Mouse (Mus musculus): Measurements from ENCODE around the gene Grsf1.
A peak's percentile ranks its signal among the peaks of the same experiment; 100 is the strongest.

The Grsf1 gene

DNA sequence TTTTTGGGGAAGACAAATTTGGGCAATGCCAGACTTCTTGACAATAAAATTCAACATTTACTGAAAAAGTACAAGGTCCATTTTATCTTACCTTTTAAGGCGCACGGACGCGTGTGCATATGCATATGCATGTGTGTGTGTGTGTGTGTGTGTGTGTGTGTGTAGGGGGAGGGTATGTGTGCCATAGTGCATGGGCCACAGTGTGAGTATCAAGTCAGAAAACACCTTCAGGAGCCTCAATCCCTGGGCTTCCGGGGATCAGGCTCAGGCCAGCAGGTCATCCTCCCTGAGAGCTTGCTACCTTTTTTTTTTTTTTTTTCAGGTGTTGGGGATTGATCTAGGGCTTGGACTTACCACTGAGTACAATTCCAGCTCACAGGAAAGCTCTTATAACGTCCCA lies 36.4 kb upstream of the Grsf1 start:
- no peaks in the 10 kb centered on the region for H3K36me3 ChIP-seq (ENCODE audit: insufficient read depth, low read length)
- H3K9me3 ChIP-seq (ENCODE audit: low read length) = peaks cover 13% of the 10 kb centered on the region; the same call in 1 of the 2 replicates
- no peaks in the 10 kb centered on the region for H3K27me3 ChIP-seq (ENCODE audit: insufficient read depth, low read length)
- TF ChIP-seq NANOG (IDR thresholded peaks at IDR 0.05; ENCODE audit: borderline replicate concordance, low read length) = no peak
- TF ChIP-seq CTCF (conservative IDR thresholded peaks at IDR 0.05; ENCODE audit: low read length) = no peak
- no peak for TF ChIP-seq POU5F1 (IDR thresholded peaks at IDR 0.05; ENCODE audit: borderline replicate concordance, low read length)
- H3K4me3 ChIP-seq (replicated peaks; ENCODE audit: low read length) = peak overlapping the region; percentile 24; the same call in 1 of the 2 replicates
- H3K4me1 ChIP-seq (replicated peaks; ENCODE audit: low read depth, low read length) = peaks cover 30% of the 10 kb centered on the region

DNA sequence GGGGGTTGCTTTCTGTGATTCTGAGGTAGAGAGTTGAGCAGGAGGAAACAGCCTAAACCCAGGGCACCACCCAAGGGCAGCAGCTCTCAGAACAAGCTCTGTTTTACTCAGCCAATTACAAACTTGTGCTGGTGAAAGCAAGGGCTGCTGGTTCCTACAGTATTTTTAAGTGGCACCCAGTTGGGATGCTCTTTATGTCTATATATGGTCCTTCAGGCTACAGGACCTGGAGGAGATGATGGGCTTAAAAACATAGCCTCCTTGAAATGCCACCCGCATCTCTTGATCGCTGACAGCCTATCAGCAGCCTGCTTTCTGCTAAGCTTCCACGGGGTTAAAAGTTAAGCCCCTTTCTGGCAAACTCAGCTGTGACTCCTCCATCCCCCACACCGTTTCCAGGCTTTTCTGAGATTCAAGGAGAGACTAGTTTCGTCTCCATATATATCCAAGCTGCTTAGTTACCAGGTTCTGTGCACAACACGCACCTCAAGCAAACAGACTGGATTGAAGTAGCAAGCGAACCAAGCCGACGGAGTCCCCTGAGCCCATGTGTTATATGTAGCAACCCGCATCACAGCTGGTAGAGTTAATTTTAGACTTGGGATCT lies 35.8 kb upstream of the Grsf1 start:
- H3K36me3 ChIP-seq (ENCODE audit: insufficient read depth, low read length) = no peaks in the 10 kb centered on the region
- peak overlapping the region; percentile 24; the same call in 1 of the 2 replicates for H3K4me3 ChIP-seq (replicated peaks; ENCODE audit: low read length)
- H3K9me3 ChIP-seq (ENCODE audit: low read length) = peaks cover 13% of the 10 kb centered on the region; the same call in 1 of the 2 replicates
- H3K27me3 ChIP-seq (ENCODE audit: insufficient read depth, low read length) = no peaks in the 10 kb centered on the region
- TF ChIP-seq CTCF (conservative IDR thresholded peaks at IDR 0.05; ENCODE audit: low read length) (no peak), NANOG (IDR thresholded peaks at IDR 0.05; ENCODE audit: borderline replicate concordance, low read length) (no peak), POU5F1 (IDR thresholded peaks at IDR 0.05; ENCODE audit: borderline replicate concordance, low read length) (no peak)
- peaks cover 30% of the 10 kb centered on the region for H3K4me1 ChIP-seq (replicated peaks; ENCODE audit: low read depth, low read length)

DNA sequence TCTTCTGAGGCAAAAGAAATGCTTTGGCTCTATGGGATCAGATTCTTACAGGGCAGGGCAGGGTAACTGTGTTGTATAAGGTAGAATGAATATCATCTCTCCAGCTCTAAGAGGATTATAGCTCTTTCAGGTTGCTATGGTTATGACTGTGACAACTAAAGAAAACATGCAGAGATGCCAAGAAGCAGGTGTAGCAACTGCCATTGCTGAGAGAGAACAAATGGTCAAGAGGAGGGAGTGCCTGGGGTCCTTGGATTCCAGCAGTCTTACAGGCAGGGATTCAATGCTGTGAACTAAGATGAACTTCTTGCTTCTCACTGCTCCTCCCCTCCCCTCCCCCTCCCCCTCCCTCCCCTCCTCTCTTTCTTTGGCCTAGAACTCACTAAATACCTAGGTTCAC lies 35.2 kb upstream of the Grsf1 start:
- H3K9me3 ChIP-seq (ENCODE audit: low read length) = peaks cover 13% of the 10 kb centered on the region; the same call in 1 of the 2 replicates
- no peak for TF ChIP-seq CTCF (conservative IDR thresholded peaks at IDR 0.05; ENCODE audit: low read length)
- TF ChIP-seq POU5F1 (IDR thresholded peaks at IDR 0.05; ENCODE audit: borderline replicate concordance, low read length) = no peak
- no peak for TF ChIP-seq NANOG (IDR thresholded peaks at IDR 0.05; ENCODE audit: borderline replicate concordance, low read length)
- H3K4me1 ChIP-seq (replicated peaks; ENCODE audit: low read depth, low read length) = peaks cover 30% of the 10 kb centered on the region
- no peak overlapping the region; the same call in 1 of the 2 replicates for H3K4me3 ChIP-seq (replicated peaks; ENCODE audit: low read length)
- no peaks in the 10 kb centered on the region for H3K27me3 ChIP-seq (ENCODE audit: insufficient read depth, low read length)
- H3K36me3 ChIP-seq (ENCODE audit: insufficient read depth, low read length) = no peaks in the 10 kb centered on the region

GRCm38 (mm10) chr5:88703551-88703950 lies 27.6 kb upstream of the Grsf1 start:
- no peaks in the 10 kb centered on the region for H3K27me3 ChIP-seq (ENCODE audit: insufficient read depth, low read length)
- no peaks in the 10 kb centered on the region for H3K36me3 ChIP-seq (ENCODE audit: insufficient read depth, low read length)
- peaks cover 16% of the 10 kb centered on the region; the same call in 1 of the 2 replicates for H3K9me3 ChIP-seq (ENCODE audit: low read length)
- H3K4me3 ChIP-seq (replicated peaks; ENCODE audit: low read length) = no peak overlapping the region
- no peaks in the 10 kb centered on the region for H3K4me1 ChIP-seq (replicated peaks; ENCODE audit: low read depth, low read length)
- TF ChIP-seq POU5F1 (IDR thresholded peaks at IDR 0.05; ENCODE audit: borderline replicate concordance, low read length) (no peak), NANOG (IDR thresholded peaks at IDR 0.05; ENCODE audit: borderline replicate concordance, low read length) (no peak), CTCF (conservative IDR thresholded peaks at IDR 0.05; ENCODE audit: low read length) (no peak)

GRCm38 (mm10) chr5:88702041-88702440 lies 26.1 kb upstream of the Grsf1 start:
- H3K4me1 ChIP-seq (replicated peaks; ENCODE audit: low read depth, low read length) = no peaks in the 10 kb centered on the region
- no peak for TF ChIP-seq POU5F1 (IDR thresholded peaks at IDR 0.05; ENCODE audit: borderline replicate concordance, low read length)
- TF ChIP-seq NANOG (IDR thresholded peaks at IDR 0.05; ENCODE audit: borderline replicate concordance, low read length) = no peak
- TF ChIP-seq CTCF (conservative IDR thresholded peaks at IDR 0.05; ENCODE audit: low read length) = no peak
- H3K27me3 ChIP-seq (ENCODE audit: insufficient read depth, low read length) = no peaks in the 10 kb centered on the region
- H3K4me3 ChIP-seq (replicated peaks; ENCODE audit: low read length) = no peak overlapping the region
- no peaks in the 10 kb centered on the region for H3K36me3 ChIP-seq (ENCODE audit: insufficient read depth, low read length)
- peaks cover 7% of the 10 kb centered on the region; the same call in 1 of the 2 replicates for H3K9me3 ChIP-seq (ENCODE audit: low read length)

- H3K36me3 ChIP-seq (ENCODE audit: insufficient read depth, low read length) = no peaks in the 10 kb centered on the region
- H3K9me3 ChIP-seq (ENCODE audit: low read length) = no peaks in the 10 kb centered on the region
- TF ChIP-seq CTCF (conservative IDR thresholded peaks at IDR 0.05; ENCODE audit: low read length) = no peak
- H3K4me3 ChIP-seq (replicated peaks; ENCODE audit: low read length) = no peak overlapping the region
- no peaks in the 10 kb centered on the region for H3K4me1 ChIP-seq (replicated peaks; ENCODE audit: low read depth, low read length)
- H3K27me3 ChIP-seq (ENCODE audit: insufficient read depth, low read length) = no peaks in the 10 kb centered on the region
Measured at GRCm38 (mm10) chr5:88699251-88699913, 23.4 kb upstream of the Grsf1 start.

- no peak for TF ChIP-seq POU5F1 (IDR thresholded peaks at IDR 0.05; ENCODE audit: borderline replicate concordance, low read length)
- no peak for TF ChIP-seq NANOG (IDR thresholded peaks at IDR 0.05; ENCODE audit: borderline replicate concordance, low read length)
- TF ChIP-seq CTCF (conservative IDR thresholded peaks at IDR 0.05; ENCODE audit: low read length) = no peak
- Histone ChIP-seq H3K9me3 (ENCODE audit: low read length) (no peaks in the 10 kb centered on the region), H3K4me3 (replicated peaks; ENCODE audit: low read length) (no peak overlapping the region), H3K36me3 (ENCODE audit: insufficient read depth, low read length) (no peaks in the 10 kb centered on the region), H3K4me1 (replicated peaks; ENCODE audit: low read depth, low read length) (no peaks in the 10 kb centered on the region), H3K27me3 (ENCODE audit: insufficient read depth, low read length) (no peaks in the 10 kb centered on the region)
Measured at GRCm38 (mm10) chr5:88697291-88697690, 21.3 kb upstream of the Grsf1 start.

DNA sequence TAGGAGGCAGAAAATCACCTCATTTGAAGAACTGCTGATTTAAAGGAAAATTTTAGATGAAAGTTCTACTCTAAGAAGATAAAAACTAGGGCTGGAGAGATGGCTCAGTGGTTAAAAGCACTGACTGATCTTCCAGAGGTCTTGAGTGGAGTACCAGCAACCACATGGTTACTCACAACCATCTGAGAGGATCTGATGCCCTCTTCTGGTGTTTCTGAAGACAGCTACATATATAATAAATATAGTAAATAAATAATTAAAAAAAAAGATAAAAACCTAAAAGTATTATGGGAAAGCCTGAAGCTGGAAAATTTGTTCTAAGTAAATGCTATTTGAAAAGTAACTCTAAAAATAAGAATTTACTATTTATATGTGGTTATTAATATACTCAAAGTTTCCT lies 17.1 kb upstream of the Grsf1 start:
- Histone ChIP-seq H3K36me3 (ENCODE audit: insufficient read depth, low read length) (no peaks in the 10 kb centered on the region), H3K4me1 (replicated peaks; ENCODE audit: low read depth, low read length) (peaks cover 14% of the 10 kb centered on the region), H3K9me3 (ENCODE audit: low read length) (no peaks in the 10 kb centered on the region), H3K4me3 (replicated peaks; ENCODE audit: low read length) (no peak overlapping the region), H3K27me3 (ENCODE audit: insufficient read depth, low read length) (no peaks in the 10 kb centered on the region)
- TF ChIP-seq POU5F1 (IDR thresholded peaks at IDR 0.05; ENCODE audit: borderline replicate concordance, low read length) (no peak), NANOG (IDR thresholded peaks at IDR 0.05; ENCODE audit: borderline replicate concordance, low read length) (no peak), CTCF (conservative IDR thresholded peaks at IDR 0.05; ENCODE audit: low read length) (no peak; the same call in 1 of the 2 replicates)
